Mouse (Mus musculus): ENCODE data around the gene Gm2026. TPM values are rescaled to one million over a fixed set of nuclear protein-coding genes. Genes with fewer than 3 reads are reported as not detected.
"Not testable (repeated sequence)": the region's sequence is repeated elsewhere in the genome, so short reads cannot be mapped to it uniquely, and the experiment has no call there.

The Gm2026 gene
- polyA plus RNA-seq (2011; ENCODE audit: insufficient read depth, insufficient read length, low read depth, missing spikeins): 1.8 and 6.6 TPM in 2 replicates

DNA sequence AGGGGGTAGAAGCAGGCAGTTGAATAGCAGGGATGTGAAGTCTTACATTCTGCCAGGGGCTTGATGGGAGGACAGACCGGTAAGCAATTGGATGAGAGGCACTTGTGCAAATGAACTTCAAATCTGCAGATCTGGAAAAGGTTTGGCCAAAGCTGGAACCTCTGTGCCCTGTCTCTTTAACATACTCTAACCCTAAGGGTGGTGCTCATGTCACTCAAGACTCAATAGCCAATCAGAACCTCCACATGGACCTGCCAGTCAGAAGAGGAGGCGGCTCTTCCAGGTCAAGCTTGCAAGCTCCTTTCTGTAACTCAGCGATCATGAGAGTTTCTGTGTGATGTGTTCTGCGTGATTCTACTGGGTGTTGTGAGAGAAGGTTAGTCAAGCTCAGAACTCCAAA lies at the start of gene Gm2026:
Gm2026 (plus strand) TSS at position 301 of the 400 bp plus-strand sequence.
- H3K9me3 ChIP-seq (replicated peaks; ENCODE audit: control insufficient read depth, insufficient read depth, low read length, poor library complexity, severe bottlenecking); H3K9ac ChIP-seq (ENCODE audit: low read depth, poor library complexity, severe bottlenecking); H3K4me1 ChIP-seq (ENCODE audit: control insufficient read depth, insufficient read depth, low read length); H3K4me3 ChIP-seq (ENCODE audit: low read depth, low read length); H3K27ac ChIP-seq (ENCODE audit: insufficient read depth, low read length); H3K36me3 ChIP-seq (ENCODE audit: control insufficient read depth, insufficient read depth, low read length, poor library complexity, severe bottlenecking); H3K27me3 ChIP-seq (ENCODE audit: control insufficient read depth, insufficient read depth, low read length, poor library complexity, severe bottlenecking): not testable (repeated sequence)

DNA sequence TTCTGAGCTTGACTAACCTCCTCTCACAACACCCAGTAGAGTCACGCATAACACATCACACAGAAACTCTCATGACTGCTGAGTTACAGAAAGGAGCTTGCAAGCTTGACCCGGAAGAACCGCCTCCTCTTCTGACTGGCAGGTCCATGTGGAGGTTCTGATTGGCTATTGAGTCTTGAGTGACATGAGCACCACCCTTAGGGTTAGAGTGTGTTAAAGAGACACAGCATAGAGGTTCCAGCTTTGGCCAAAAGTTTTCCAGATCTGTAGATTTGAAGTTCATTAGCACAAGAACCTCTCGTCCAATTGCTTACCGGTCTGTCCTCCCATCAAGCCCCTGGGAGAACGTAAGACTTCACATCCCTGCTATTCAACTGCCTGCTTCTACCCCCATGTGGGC lies 34.1 kb upstream of the Gm2026 start, which contains the start of gene Zfp966:
Zfp966 (minus strand) TSS at position 101 of the 400 bp plus-strand sequence.
- H3K4me1 ChIP-seq (ENCODE audit: control insufficient read depth, insufficient read depth, low read length); H3K27me3 ChIP-seq (ENCODE audit: control insufficient read depth, insufficient read depth, low read length, poor library complexity, severe bottlenecking); H3K9me3 ChIP-seq (replicated peaks; ENCODE audit: control insufficient read depth, insufficient read depth, low read length, poor library complexity, severe bottlenecking); H3K27ac ChIP-seq (ENCODE audit: insufficient read depth, low read length); H3K4me3 ChIP-seq (ENCODE audit: low read depth, low read length); H3K9ac ChIP-seq (ENCODE audit: low read depth, poor library complexity, severe bottlenecking); H3K36me3 ChIP-seq (ENCODE audit: control insufficient read depth, insufficient read depth, low read length, poor library complexity, severe bottlenecking): not testable (repeated sequence)

Other genes starting within 250 kb of the Gm2026 start
- gene Gm2007, start 223.8 kb upstream of the Gm2026 start, polyA plus RNA-seq (2011; ENCODE audit: insufficient read depth, insufficient read length, low read depth, missing spikeins): not detected in 2 replicates
- not detected in 2 replicates for gene Gm14288, start 164.2 kb upstream of the Gm2026 start, polyA plus RNA-seq (2011; ENCODE audit: insufficient read depth, insufficient read length, low read depth, missing spikeins)
- 10.1 and 14.4 TPM in 2 replicates for gene Gm6710, start 96.1 kb upstream of the Gm2026 start, polyA plus RNA-seq (2011; ENCODE audit: insufficient read depth, insufficient read length, low read depth, missing spikeins)
- 21.3 and 23.8 TPM in 2 replicates for gene Zfp966, start 34.2 kb upstream of the Gm2026 start, polyA plus RNA-seq (2011; ENCODE audit: insufficient read depth, insufficient read length, low read depth, missing spikeins)
- gene Gm2004, start 184.5 kb downstream of the Gm2026 start, polyA plus RNA-seq (2011; ENCODE audit: insufficient read depth, insufficient read length, low read depth, missing spikeins): 4.2 TPM in 1 of 2 replicates, not detected in the other